Mouse (Mus musculus): ENCODE results near the gene Zscan4c.
"Not testable (repeated sequence)": the region's sequence is repeated elsewhere in the genome, so short reads cannot be mapped to it uniquely, and the experiment has no call there.

The Zscan4c gene

GRCm38 (mm10) chr7:11005445-11005844 is at the start of gene Zscan4c:
TSS of gene Zscan4c (plus strand) at chr7:11005745.
- H3K4me1 ChIP-seq (replicated peaks; ENCODE audit: low read depth, low read length); H3K27me3 ChIP-seq (ENCODE audit: insufficient read depth, low read length); H3K9me3 ChIP-seq (ENCODE audit: low read length); H3K4me3 ChIP-seq (replicated peaks; ENCODE audit: low read length); H3K36me3 ChIP-seq (ENCODE audit: insufficient read depth, low read length): not testable (repeated sequence)
